Mouse (Mus musculus) MEL (cell line): ENCODE results near the gene Gm10234.

Source experiments
- BHLHE40 ChIP-seq: IDR thresholded peaks from 2 replicates; pipeline ENCODE4 v1.6.1; 2012; ENCODE audit warnings: low read depth, mild to moderate bottlenecking, inconsistent platforms, low read length, improper control_type of control experiment, borderline replicate concordance
- CTCF ChIP-seq, 3 experiments: IDR thresholded peaks in 2 of 3; conservative IDR thresholded peaks in 1 of 3; 2 replicates each; pipeline ENCODE4 v1.5.1; 2011 to 2012; ENCODE audit warnings: low read length in 3 of 3, low read depth in 2 of 3, mild to moderate bottlenecking in 2 of 3, improper control_type of control experiment in 1 of 3, inconsistent platforms in 1 of 3, mixed read lengths in 1 of 3, moderate library complexity in 1 of 3; ENCODE audit not compliant: control insufficient read depth in 1 of 3, insufficient read depth in 1 of 3, poor library complexity in 1 of 3, severe bottlenecking in 1 of 3
- EP300 ChIP-seq, 2 experiments: IDR thresholded peaks; 2 replicates each; pipeline ENCODE4 v1.6.1; 2011; ENCODE audit warnings: improper control_type of control experiment in 2 of 2, low read length in 2 of 2, low read depth in 1 of 2, mild to moderate bottlenecking in 1 of 2
- HCFC1 ChIP-seq: IDR thresholded peaks from 2 replicates; pipeline ENCODE4 v1.6.1; 2012; ENCODE audit warnings: low read depth, mild to moderate bottlenecking, inconsistent platforms, low read length, improper control_type of control experiment, moderate library complexity
- MAFK ChIP-seq: IDR thresholded peaks from 2 replicates; pipeline ENCODE4 v1.6.1; 2011; ENCODE audit warnings: low read depth, mild to moderate bottlenecking, low read length, improper control_type of control experiment, borderline replicate concordance
- POLR2A ChIP-seq, 2 experiments: IDR thresholded peaks; 2 replicates each; pipeline ENCODE4 v1.6.1; 2011 to 2012; ENCODE audit warnings: low read length in 2 of 2, mild to moderate bottlenecking in 2 of 2, control low read depth in 1 of 2, improper control_type of control experiment in 1 of 2, low read depth in 1 of 2, moderate library complexity in 1 of 2; ENCODE audit not compliant: control insufficient read depth in 1 of 2, insufficient read depth in 1 of 2, poor library complexity in 1 of 2
- USF1 ChIP-seq: IDR thresholded peaks from 2 replicates; pipeline ENCODE4 v1.6.1; 2014; ENCODE audit warnings: low read depth, mild to moderate bottlenecking, inconsistent platforms, low read length, improper control_type of control experiment, moderate library complexity
- ZKSCAN1 ChIP-seq: IDR thresholded peaks from 2 replicates; pipeline ENCODE4 v1.6.1; 2012; ENCODE audit warnings: low read depth, mild to moderate bottlenecking, inconsistent platforms, low read length, improper control_type of control experiment, moderate library complexity

GRCm38 (mm10) chr6:95298387-95298786, 23.5 kb upstream of the Gm10234 start:
- TF ChIP-seq USF1: no peak
- TF ChIP-seq CTCF (IDR thresholded peaks at IDR 0.05 in 2 of 3, conservative IDR thresholded peaks at IDR 0.05 in 1 of 3; ENCODE audit: control insufficient read depth in 1 of 3, insufficient read depth in 1 of 3, low read depth in 2 of 3, low read length in 3 of 3, poor library complexity in 1 of 3, severe bottlenecking in 1 of 3): no peak
- no peak for TF ChIP-seq POLR2A (IDR thresholded peaks at IDR 0.05; ENCODE audit: control insufficient read depth in 1 of 2, insufficient read depth in 1 of 2, low read depth in 1 of 2, low read length in 2 of 2, poor library complexity in 1 of 2)
- no peak for TF ChIP-seq MAFK
- no peak for TF ChIP-seq BHLHE40
- TF ChIP-seq EP300 (IDR thresholded peaks at IDR 0.05; ENCODE audit: low read depth in 1 of 2, low read length in 2 of 2): no peak
- TF ChIP-seq HCFC1: no peak
- TF ChIP-seq ZKSCAN1: no peak
